Comparison of ENCODE assay signal across 27 mouse cellular contexts in the genomic region with DNA sequence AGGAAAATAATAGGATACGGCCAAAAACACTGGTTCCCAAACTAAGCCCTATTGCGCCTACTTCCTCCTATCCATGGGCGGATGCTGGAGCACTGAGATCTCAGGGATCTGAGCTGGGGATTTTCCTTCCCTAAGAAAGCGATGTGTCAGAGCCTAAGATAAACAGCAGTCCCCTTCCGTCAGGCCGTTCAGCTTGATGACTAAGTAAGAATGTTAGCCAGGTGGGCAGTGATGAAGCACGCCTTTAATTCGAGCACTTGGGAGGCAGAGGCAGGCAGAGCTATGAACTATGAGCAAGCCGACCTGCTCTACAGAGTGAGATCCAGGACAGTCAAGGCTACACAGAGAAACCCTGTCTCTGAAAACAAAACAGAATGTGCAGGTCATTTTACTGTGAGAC.
DNase-seq lines count a peak whose midpoint lies in the region; ATAC-seq and TF ChIP-seq lines count a peak whose summit lies in the region.
"Had no signal": no experiment of that assay in that cellular context is flagged by ENCODE, and none has a peak within 500 bp of the region (broad histone marks: within the 10 kb centered on the region; RNA-seq: fewer than 3 reads in every experiment).

No protein-coding gene starts in this region.

- H3K27me3 ChIP-seq in kidney, adult 2 months (replicated peaks; ENCODE audit: control insufficient read depth, insufficient read depth, low read length): no peaks in the 10 kb centered on the region
- H3K27me3 ChIP-seq in kidney, embryonic 15.5 days: no peaks in the 10 kb centered on the region
- H3K27me3 ChIP-seq in kidney, embryonic 14.5 days (ENCODE audit: control insufficient read depth, insufficient read depth, low read length): no peaks in the 10 kb centered on the region
- H3K27me3 ChIP-seq in C2C12 (ENCODE audit: control insufficient read depth, insufficient read depth, insufficient read length) (no peaks in the 10 kb centered on the region), myocyte (ENCODE audit: control insufficient read depth, insufficient read depth, insufficient read length) (no peaks in the 10 kb centered on the region)
- no peaks in the 10 kb centered on the region for H3K27me3 ChIP-seq in forebrain, embryonic 13.5 days
- H3K27me3 ChIP-seq: embryonic facial prominence, embryonic 12.5 days; embryonic facial prominence, embryonic 15.5 days; forebrain, embryonic 15.5 days; heart, embryonic 12.5 days; heart, embryonic 15.5 days; hindbrain, embryonic 13.5 days had no signal

- 59% methylated on average over 9 of the region's 9 CpGs for WGBS in kidney, adult 2 months
- WGBS in kidney, embryonic 15.5 days: 74% methylated on average over 9 of the region's 9 CpGs
- 74% methylated on average over 9 of the region's 9 CpGs for WGBS in kidney, embryonic 14.5 days
- 95% methylated on average over 9 of the region's 9 CpGs for WGBS in forebrain, embryonic 13.5 days

- no peaks in the 10 kb centered on the region for H3K36me3 ChIP-seq in kidney, adult 2 months (ENCODE audit: control insufficient read depth, insufficient read depth, low read length)
- H3K36me3 ChIP-seq in kidney, embryonic 15.5 days: no peaks in the 10 kb centered on the region
- no peaks in the 10 kb centered on the region for H3K36me3 ChIP-seq in kidney, embryonic 14.5 days (ENCODE audit: control insufficient read depth, insufficient read depth, low read length)
- H3K36me3 ChIP-seq in C2C12 (ENCODE audit: control insufficient read depth, insufficient read depth) (peaks cover 2% of the 10 kb centered on the region), myocyte (ENCODE audit: control insufficient read depth, insufficient read depth) (no peaks in the 10 kb centered on the region)
- no peaks in the 10 kb centered on the region for H3K36me3 ChIP-seq in forebrain, embryonic 13.5 days (ENCODE audit: poor library complexity, severe bottlenecking)
- H3K36me3 ChIP-seq: embryonic facial prominence, embryonic 12.5 days; embryonic facial prominence, embryonic 15.5 days; forebrain, embryonic 15.5 days; heart, embryonic 15.5 days; hindbrain, embryonic 10.5 days; hindbrain, embryonic 13.5 days had no signal

- no peak for TF ChIP-seq CTCF in kidney, adult 2 months (conservative IDR thresholded peaks at IDR 0.05; ENCODE audit: insufficient read depth, insufficient read length, low read depth, low read length)
- TF ChIP-seq CTCF in C2C12 (IDR thresholded peaks at IDR 0.05; ENCODE audit: control insufficient read depth, insufficient read depth, insufficient read length): no peak

- H3K9ac ChIP-seq in kidney, embryonic 15.5 days: no peak overlapping the region
- no peak overlapping the region for H3K9ac ChIP-seq in kidney, embryonic 14.5 days (ENCODE audit: low read depth, low read length)
- no peak overlapping the region for H3K9ac ChIP-seq in forebrain, embryonic 13.5 days
- H3K9ac ChIP-seq: embryonic facial prominence, embryonic 12.5 days; embryonic facial prominence, embryonic 15.5 days; forebrain, embryonic 15.5 days; heart, embryonic 12.5 days; heart, embryonic 15.5 days; hindbrain, embryonic 13.5 days had no signal

- no peak overlapping the region for H3ac ChIP-seq in C2C12 (ENCODE audit: control insufficient read depth, insufficient read length, low read depth)
- no peak overlapping the region for H3ac ChIP-seq in myocyte (ENCODE audit: control insufficient read depth, insufficient read length)

- peaks cover 27% of the 10 kb centered on the region for H3K79me3 ChIP-seq in C2C12 (ENCODE audit: low read depth)

- DNase-seq in kidney, adult 2 months: peak; percentile 43
- DNase-seq in kidney, postnatal 10 days: peak; percentile 14
- DNase-seq in embryo, embryonic 11 days: no peak
- DNase-seq: adrenal gland, adult 8-10 months; adrenal gland, postnatal 25 days; cerebellum, adult 18-20 months; cerebellum, adult 9-10 months; cerebellum, postnatal 14 days; gastrocnemius, adult 2 months; gastrocnemius, postnatal 14 days; heart, adult 18-20 months; heart, postnatal 10 days; heart, postnatal 36 days had no signal

- H3K4me2 ChIP-seq in kidney, embryonic 15.5 days: no peak overlapping the region
- no peak overlapping the region for H3K4me2 ChIP-seq in kidney, embryonic 14.5 days (replicated peaks; ENCODE audit: low read depth, low read length)
- H3K4me2 ChIP-seq in myocyte (ENCODE audit: low read depth): peak overlapping the region; percentile 75
- no peak overlapping the region for H3K4me2 ChIP-seq in forebrain, embryonic 13.5 days
- H3K4me2 ChIP-seq: embryonic facial prominence, embryonic 12.5 days; embryonic facial prominence, embryonic 15.5 days; forebrain, embryonic 15.5 days; heart, embryonic 12.5 days; heart, embryonic 15.5 days; hindbrain, embryonic 13.5 days had no signal

- no peaks in the 10 kb centered on the region for H3K9me3 ChIP-seq in kidney, embryonic 15.5 days (replicated peaks)
- no peaks in the 10 kb centered on the region for H3K9me3 ChIP-seq in kidney, embryonic 14.5 days (ENCODE audit: control insufficient read depth, low read length)
- no peaks in the 10 kb centered on the region for H3K9me3 ChIP-seq in forebrain, embryonic 13.5 days (replicated peaks)
- H3K9me3 ChIP-seq: embryonic facial prominence, embryonic 12.5 days; embryonic facial prominence, embryonic 15.5 days; forebrain, embryonic 15.5 days; heart, embryonic 12.5 days; heart, embryonic 15.5 days; hindbrain, embryonic 10.5 days; hindbrain, embryonic 13.5 days had no signal

- no peak for TF ChIP-seq POLR2A in kidney, adult 2 months (IDR thresholded peaks at IDR 0.05; ENCODE audit: low read depth, low read length)
- TF ChIP-seq POLR2A in myocyte (IDR thresholded peaks at IDR 0.05; ENCODE audit: insufficient read length, low read depth): no peak

- no peaks in the 10 kb centered on the region for H3K4me1 ChIP-seq in kidney, adult 2 months (ENCODE audit: control insufficient read depth, insufficient read depth, low read length)
- H3K4me1 ChIP-seq in kidney, embryonic 15.5 days: peaks cover 3% of the 10 kb centered on the region; the same call in 1 of the 2 replicates
- no peaks in the 10 kb centered on the region for H3K4me1 ChIP-seq in kidney, embryonic 14.5 days (ENCODE audit: control insufficient read depth, insufficient read depth, low read length)
- H3K4me1 ChIP-seq in forebrain, embryonic 13.5 days: no peaks in the 10 kb centered on the region
- H3K4me1 ChIP-seq: embryonic facial prominence, embryonic 12.5 days; forebrain, embryonic 15.5 days had no signal

- H3K79me2 ChIP-seq in C2C12 (ENCODE audit: control insufficient read depth, insufficient read depth): peaks cover 67% of the 10 kb centered on the region
- peaks cover 27% of the 10 kb centered on the region for H3K79me2 ChIP-seq in myocyte (ENCODE audit: control insufficient read depth, insufficient read depth)

- no peak overlapping the region for H3K4me3 ChIP-seq in kidney, adult 2 months (ENCODE audit: insufficient read depth, low read depth, low read length)
- no peak overlapping the region for H3K4me3 ChIP-seq in kidney, embryonic 15.5 days (replicated peaks)
- H3K4me3 ChIP-seq in kidney, embryonic 14.5 days (ENCODE audit: low read length): no peak overlapping the region
- H3K4me3 ChIP-seq in C2C12 (ENCODE audit: insufficient read depth, poor library complexity, severe bottlenecking) (no peak overlapping the region), myocyte (no peak overlapping the region)
- H3K4me3 ChIP-seq in forebrain, embryonic 13.5 days: no peak overlapping the region
- H3K4me3 ChIP-seq: embryonic facial prominence, embryonic 12.5 days; embryonic facial prominence, embryonic 15.5 days; forebrain, embryonic 15.5 days; gastrocnemius, adult 2 months; heart, embryonic 12.5 days; heart, embryonic 15.5 days; hindbrain, embryonic 10.5 days; hindbrain, embryonic 13.5 days had no signal

- no peak overlapping the region for H3K27ac ChIP-seq in kidney, adult 2 months (ENCODE audit: insufficient read depth, low read depth, low read length)
- no peak overlapping the region for H3K27ac ChIP-seq in kidney, embryonic 15.5 days
- no peak overlapping the region for H3K27ac ChIP-seq in kidney, embryonic 14.5 days (ENCODE audit: low read depth, low read length)
- no peak overlapping the region for H3K27ac ChIP-seq in forebrain, embryonic 13.5 days
- H3K27ac ChIP-seq: embryonic facial prominence, embryonic 12.5 days; embryonic facial prominence, embryonic 15.5 days; forebrain, embryonic 15.5 days; gastrocnemius, adult 2 months; heart, embryonic 15.5 days; hindbrain, embryonic 10.5 days; hindbrain, embryonic 13.5 days had no signal

- ATAC-seq in kidney, embryonic 15.5 days (replicated peaks; ENCODE audit: low FRiP score): no peak
- ATAC-seq in kidney, embryonic 14.5 days (ENCODE audit: low FRiP score, low TSS enrichment): no peak
- no peak for ATAC-seq in forebrain, embryonic 13.5 days
- ATAC-seq: activated CD4-positive, CD25-positive, alpha-beta regulatory T cell, adult 4 months; forebrain, embryonic 15.5 days; hindbrain, embryonic 16.5 days had no signal

TF ChIP-seq in C2C12, 6 proteins besides CTCF, POLR2A, EP300 and RAD21:
- TF ChIP-seq MYOD1 (IDR thresholded peaks at IDR 0.05; ENCODE audit: control insufficient read depth, insufficient read length, low read depth) (peak; percentile 46), MAX (IDR thresholded peaks at IDR 0.05) (peak; percentile 64), USF1 (IDR thresholded peaks at IDR 0.05; ENCODE audit: low read depth) (peak; percentile 76), CEBPB (IDR thresholded peaks at IDR 0.05; ENCODE audit: low read depth) (no peak)

TF ChIP-seq in myocyte, 11 proteins besides CTCF, POLR2A, EP300 and RAD21:
- TF ChIP-seq MYOG (IDR thresholded peaks at IDR 0.05; ENCODE audit: control insufficient read depth in 1 of 3, insufficient read depth in 1 of 3, insufficient read length in 2 of 3, low read depth in 2 of 3): no peak
- TF ChIP-seq USF1 (IDR thresholded peaks at IDR 0.05; ENCODE audit: low read depth): peak; percentile 79
- TF ChIP-seq TCF12 (IDR thresholded peaks at IDR 0.05; ENCODE audit: insufficient read depth, poor library complexity, severe bottlenecking): no peak
- TF ChIP-seq MYOD1 (IDR thresholded peaks at IDR 0.05; ENCODE audit: control insufficient read depth in 1 of 3, insufficient read length in 2 of 3, low read depth in 2 of 3): peak in 2 of 3 experiments; percentile 3 to 25
